Mouse (Mus musculus): ENCODE measurements around the gene Aip.
"Not testable (repeated sequence)": the region's sequence is repeated elsewhere in the genome, so short reads cannot be mapped to it uniquely, and the experiment has no call there.

The Aip gene

GRCm38 (mm10) chr19:4087090-4087489 is 38.6 kb downstream of the Aip start:
- no peak for DNase-seq

GRCm38 (mm10) chr19:4086156-4086555 is 39.5 kb downstream of the Aip start:
- DNase-seq, result no peak

GRCm38 (mm10) chr19:4084984-4085383 is 40.7 kb downstream of the Aip start:
- DNase-seq, result no peak

- no peak for DNase-seq
Observed at GRCm38 (mm10) chr19:4083826-4084225, 41.8 kb downstream of the Aip start.

- DNase-seq, result no peak
Observed at GRCm38 (mm10) chr19:4083316-4083715, 42.3 kb downstream of the Aip start.

GRCm38 (mm10) chr19:4082219-4082965 is 43.3 kb downstream of the Aip start:
- no peak for DNase-seq

GRCm38 (mm10) chr19:4081394-4081793 is 44.3 kb downstream of the Aip start, which contains the start of gene Cabp2:
TSS of gene Cabp2 (plus strand) at chr19:4081578.
- no peak for DNase-seq

GRCm38 (mm10) chr19:4080511-4081009 is 45.1 kb downstream of the Aip start:
- no peak for DNase-seq

GRCm38 (mm10) chr19:4079594-4079993 is 46.1 kb downstream of the Aip start:
- DNase-seq, result no peak

GRCm38 (mm10) chr19:4075531-4075930 is 50.1 kb downstream of the Aip start:
- DNase-seq, result no peak

GRCm38 (mm10) chr19:4072706-4073424 is 52.8 kb downstream of the Aip start:
- DNase-seq, result no peak

GRCm38 (mm10) chr19:4071406-4071805 is 54.3 kb downstream of the Aip start:
- no peak for DNase-seq

- DNase-seq, result no peak
Observed at GRCm38 (mm10) chr19:4070756-4071155, 54.9 kb downstream of the Aip start.

- no peak for DNase-seq
Observed at GRCm38 (mm10) chr19:4070311-4070710, 55.3 kb downstream of the Aip start.

GRCm38 (mm10) chr19:4068717-4069410 is 56.8 kb downstream of the Aip start:
- DNase-seq, result no peak

GRCm38 (mm10) chr19:4068242-4068641 is 57.4 kb downstream of the Aip start:
- DNase-seq, result not testable (repeated sequence)

GRCm38 (mm10) chr19:4066877-4067276 is 58.8 kb downstream of the Aip start:
- no peak for DNase-seq

GRCm38 (mm10) chr19:4066280-4066679 is 59.4 kb downstream of the Aip start:
- no peak for DNase-seq

GRCm38 (mm10) chr19:4064501-4064900 is 61.2 kb downstream of the Aip start:
- DNase-seq, result not testable (repeated sequence)

Measured in spleen, adult 18-20 months (tissue).